Mouse (Mus musculus): ENCODE results near the gene Hdac1.

Gene Hdac1

DNA sequence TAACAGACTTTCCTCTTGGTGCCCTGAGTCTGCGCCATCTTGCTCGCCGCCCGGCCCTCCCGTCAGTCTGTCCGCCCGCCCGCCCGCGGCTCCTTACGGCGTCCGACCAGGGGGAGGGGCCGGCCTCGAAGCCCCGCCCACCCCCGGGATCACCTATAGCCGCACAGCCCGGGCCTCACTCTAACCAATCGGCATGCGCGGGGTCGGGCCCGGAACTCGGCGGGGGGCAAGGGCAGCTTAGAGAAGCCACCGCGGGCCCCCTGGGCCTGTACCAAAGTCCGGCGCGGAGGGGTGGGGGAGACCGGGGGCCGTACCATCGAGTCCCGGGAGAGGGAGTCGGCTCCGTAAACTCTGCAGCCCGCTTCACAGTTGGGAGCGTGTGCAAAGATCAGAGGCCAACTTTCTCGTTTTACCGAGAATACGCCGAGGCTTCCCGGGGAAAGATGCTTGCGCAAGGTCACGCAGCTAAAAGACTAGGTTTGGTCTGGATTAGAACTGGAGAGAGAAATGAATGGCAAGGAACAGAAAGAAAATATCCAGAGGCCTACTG lies at the start of gene Hdac1:
TSS of gene Hdac1 (minus strand) at position 122 of the 550 bp plus-strand sequence.
- DNase-seq (ENCODE audit: low read depth), result peak; percentile 96

DNA sequence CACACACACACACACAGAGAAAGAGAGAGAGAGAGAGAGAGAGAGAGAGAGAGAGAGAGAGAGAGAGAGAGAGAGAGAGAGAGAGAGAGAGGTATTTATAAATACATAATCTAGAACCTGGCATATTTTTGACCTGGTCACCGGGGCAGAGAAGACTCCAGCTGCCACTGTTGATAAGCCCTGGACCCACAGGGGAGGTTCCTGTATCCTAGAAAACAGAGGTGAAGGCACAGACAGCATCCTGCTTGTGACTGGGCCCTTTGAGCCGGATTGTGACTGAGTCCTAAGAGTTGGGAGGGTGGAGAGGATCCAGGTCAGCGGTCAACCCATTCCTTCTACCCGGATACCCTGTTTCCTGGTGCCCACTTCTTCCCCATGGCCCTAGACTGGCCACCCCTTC lies 46.4 kb upstream of the Hdac1 start:
- DNase-seq (ENCODE audit: low read depth), result no peak

GRCm38 (mm10) chr4:129586943-129587342 lies 44.4 kb upstream of the Hdac1 start:
- no peak for DNase-seq (ENCODE audit: low read depth)

GRCm38 (mm10) chr4:129585773-129586172 lies 43.3 kb upstream of the Hdac1 start:
- DNase-seq (ENCODE audit: low read depth), result no peak

DNA sequence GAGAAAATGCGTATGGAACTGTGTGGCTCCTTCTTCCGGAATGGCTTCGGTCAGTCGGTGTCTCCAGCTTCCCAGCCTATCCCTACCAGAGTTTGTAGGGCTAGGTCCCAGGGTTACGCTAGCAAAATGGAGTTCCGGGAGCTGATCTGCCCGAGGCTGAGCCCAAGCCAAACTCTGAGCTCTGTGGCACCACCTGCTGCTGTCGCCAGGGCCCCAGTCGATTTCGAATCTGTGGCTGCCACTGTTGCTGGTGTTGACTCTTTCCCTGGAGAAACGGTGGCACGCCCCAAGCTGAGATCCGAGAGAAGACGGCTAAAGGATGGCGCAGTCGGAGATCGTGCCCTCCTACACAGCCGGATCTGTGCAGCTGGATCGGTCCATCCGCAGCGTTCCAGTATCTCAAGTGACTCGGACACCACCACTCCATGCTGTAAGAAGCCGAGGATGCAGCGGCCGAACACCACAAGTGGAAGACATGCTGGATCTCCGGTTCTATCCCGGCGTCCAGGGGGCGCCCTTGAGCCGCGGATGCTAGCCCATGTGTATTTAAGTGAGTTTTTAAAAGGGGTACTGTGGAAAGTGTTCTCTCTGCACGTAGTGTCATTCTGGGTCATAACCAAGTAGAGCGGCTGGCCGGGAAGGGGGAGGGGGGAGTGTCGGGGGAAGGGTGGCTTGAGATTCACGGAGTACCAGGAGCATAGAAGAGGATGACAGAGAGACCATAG lies 42.5 kb upstream of the Hdac1 start:
- DNase-seq (ENCODE audit: low read depth), result peak; percentile 83

GRCm38 (mm10) chr4:129584370-129584769 lies 41.9 kb upstream of the Hdac1 start:
- no peak for DNase-seq (ENCODE audit: low read depth)

DNA sequence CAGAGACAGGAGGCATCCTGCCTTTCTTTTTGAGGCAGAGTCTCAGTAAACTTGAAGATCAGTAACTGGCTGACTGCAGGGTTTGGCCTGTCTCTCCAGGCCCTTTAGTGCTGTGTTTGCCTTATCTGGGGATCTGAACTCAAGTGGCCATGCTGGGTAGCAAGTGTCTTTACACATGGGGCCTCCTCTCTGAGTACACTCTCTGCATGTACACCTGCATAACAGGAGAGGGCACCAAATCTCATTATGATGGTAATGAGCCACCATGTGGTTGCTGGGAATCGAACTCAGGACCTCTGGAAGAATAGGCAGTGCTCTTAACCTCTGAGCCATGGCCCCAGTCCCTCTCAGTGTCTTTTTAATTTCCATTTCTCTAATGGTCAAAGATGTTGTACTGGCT lies 39.7 kb upstream of the Hdac1 start:
- DNase-seq (ENCODE audit: low read depth), result no peak

- DNase-seq (ENCODE audit: low read depth), result no peak
Measured at GRCm38 (mm10) chr4:129580347-129580746, 37.8 kb upstream of the Hdac1 start.

- DNase-seq (ENCODE audit: low read depth), result no peak
Measured at GRCm38 (mm10) chr4:129578466-129578865, 36.0 kb upstream of the Hdac1 start, which contains the start of gene Fam167b. Fam167b (minus strand) TSS chr4:129578549.

DNA sequence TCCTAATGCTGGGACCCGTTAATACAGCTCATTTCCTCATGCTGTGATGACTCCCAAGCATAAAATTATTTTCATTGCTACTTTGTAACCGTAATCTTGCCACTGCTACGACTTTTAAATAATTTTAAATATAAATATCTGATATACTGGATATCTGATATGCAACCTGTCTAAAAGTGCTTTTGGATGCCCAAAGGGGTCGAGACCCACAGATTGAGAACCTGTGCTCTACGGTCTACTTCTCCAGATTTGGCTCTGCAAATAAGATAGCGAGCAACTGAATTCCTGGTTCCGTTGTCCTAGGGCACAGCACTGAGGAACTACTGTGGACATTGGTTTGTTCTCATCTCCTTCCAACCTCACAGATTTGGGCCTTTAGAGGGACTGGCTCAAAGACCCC lies 35.2 kb upstream of the Hdac1 start:
- DNase-seq (ENCODE audit: low read depth), result no peak

DNA sequence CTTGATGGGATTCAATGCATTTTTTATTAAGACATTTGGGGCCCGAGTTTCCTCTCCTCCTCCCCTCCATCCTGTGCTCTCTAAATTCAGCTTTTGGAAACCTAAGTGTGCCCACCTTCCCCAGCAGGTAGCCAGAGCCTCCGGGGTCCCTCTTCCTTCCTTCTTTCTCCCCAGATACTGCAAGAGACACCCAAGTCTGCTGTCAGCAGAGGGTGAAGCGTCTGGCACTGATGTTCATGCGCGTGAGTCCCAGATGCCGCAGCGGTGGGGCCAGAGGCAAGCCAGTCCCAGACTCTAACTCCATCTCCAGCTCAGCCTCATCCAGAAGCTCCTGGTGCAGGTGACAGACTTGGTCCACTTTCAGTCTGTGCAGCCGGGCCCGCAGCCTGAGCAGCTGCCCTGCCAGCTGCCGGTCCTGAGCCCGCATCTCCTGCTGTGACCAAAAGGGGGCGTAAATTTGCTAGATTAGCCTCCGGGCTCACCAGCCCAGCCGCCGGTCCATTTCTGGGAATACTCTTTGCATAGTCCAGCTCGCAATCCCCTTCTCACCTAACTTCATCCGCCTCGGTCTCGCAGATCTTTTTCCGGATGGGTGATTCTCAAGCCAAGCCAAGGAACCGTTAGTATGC lies 34.5 kb upstream of the Hdac1 start:
- no peak for DNase-seq (ENCODE audit: low read depth)

DNA sequence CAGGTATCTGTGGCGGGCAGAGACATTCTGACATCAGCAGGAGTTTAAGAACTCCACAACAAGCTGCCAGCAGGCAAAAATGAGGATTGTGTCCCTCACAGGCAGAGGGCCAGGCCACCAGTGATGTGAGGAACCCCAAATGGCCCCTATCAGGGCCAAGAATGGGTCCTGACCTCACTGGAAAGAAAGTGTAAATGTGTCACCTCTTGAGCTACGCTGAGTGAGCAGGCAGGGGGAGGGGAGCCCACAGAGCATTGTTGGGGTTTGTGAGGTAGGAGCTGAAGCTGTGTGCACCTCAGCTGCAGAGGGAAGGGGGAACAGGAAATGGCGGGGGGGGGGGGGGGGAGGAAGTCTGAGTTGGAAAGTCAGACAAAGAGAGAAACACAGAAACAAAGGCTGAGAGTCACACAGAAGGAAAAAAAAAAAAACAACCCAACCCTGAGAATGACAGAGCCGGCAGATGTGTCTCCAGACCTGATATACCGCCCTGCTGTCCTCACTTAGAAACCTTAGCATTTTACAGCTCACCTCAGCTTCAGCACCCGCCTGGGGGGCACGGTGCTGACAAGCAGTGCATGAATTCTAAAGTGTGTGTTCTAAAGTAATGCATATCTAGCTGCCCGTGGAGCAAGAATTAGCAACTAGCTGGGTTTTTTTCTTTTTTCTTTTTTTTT lies 32.8 kb upstream of the Hdac1 start:
- no peak for DNase-seq (ENCODE audit: low read depth)

DNA sequence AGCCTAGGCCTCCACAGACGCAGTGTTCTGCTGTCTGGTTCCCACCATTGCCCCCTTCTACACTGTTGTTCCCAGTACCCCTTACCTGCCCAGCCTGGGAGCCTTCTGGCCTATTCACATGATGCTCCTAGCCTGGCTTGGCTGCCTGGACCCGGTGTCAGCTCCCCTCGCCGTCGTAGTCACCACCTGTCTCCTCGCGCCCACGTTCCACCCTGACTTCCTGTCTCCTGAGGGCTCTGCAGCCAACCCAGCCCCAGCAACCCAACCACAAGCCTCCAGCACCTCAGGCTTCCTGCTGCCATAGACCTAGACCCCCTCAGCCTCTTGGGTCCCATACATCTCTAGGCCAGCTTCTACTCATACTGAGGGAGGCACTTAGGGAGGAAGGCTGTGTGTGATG lies 30.9 kb upstream of the Hdac1 start, which contains the start of gene Lck:
TSS of gene Lck (minus strand) at position 212 of the 400 bp plus-strand sequence.
- DNase-seq (ENCODE audit: low read depth), result no peak

- no peak for DNase-seq (ENCODE audit: low read depth)
Measured at GRCm38 (mm10) chr4:129573093-129573370, 30.5 kb upstream of the Hdac1 start.

DNA sequence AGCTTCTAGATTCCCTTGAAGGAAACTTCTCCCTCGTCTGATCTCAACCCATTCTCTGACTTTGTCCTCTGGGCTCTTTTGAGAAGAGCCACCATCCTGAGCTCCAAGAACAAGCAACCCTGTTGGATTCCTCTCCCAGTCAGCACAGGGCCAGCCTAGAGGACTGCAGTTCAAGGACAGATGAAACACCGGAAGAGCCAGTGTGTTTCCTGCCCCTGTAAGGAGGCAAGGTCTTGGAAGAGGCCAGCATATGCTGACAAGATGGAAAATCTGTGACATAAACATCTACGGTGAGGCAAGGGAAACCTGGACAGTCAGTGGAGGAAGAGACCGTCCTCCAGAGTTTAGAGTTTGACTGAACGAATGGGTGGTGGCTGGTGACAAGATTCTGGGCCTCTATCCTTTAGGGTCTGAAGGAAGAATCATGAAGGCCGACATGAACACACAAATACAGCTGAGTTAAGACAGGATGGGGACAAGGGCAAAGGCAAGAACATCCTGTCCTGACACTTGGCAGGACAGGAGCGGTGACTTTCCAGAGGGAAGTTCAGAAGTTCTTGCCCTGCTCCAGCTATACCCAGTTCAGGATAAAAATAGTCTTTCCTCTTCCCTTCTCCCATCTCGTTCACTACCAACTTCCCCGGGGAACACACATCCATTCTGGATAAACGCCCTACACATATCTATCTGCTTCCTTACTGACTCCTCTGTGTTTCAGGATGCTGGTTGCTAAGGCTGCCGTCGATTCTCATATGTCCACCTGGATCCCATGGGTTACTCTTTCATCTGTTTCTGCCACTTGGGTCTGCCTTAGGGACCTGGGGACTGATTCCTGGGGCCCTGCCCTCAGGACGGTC lies 30.0 kb upstream of the Hdac1 start:
- no peak for DNase-seq (ENCODE audit: low read depth)

DNA sequence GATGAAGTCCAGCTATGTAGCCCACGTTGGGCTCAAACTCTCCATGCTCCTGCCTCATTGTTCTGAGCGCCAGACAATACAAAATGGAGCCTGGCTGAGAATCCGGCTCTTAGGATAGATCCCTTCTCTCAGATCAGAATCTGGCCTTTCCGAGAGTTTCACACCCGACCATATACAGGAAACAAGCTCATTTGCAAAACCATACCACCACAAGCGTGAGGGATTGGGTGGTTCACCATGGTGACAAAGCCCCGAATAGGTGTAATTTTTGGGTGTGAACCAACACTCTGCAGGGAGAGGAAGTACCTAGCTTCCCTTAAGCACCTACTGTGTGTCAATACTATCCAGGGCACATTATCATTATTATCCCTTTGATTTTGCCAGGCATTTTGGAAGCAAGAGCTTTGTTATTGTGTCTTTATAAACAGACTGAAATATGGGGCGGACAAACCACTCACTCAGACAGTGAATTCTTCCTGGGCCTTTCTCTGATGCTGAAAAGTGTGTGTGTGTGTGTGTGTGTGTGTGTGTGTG lies 29.1 kb upstream of the Hdac1 start:
- no peak for DNase-seq (ENCODE audit: low read depth)

GRCm38 (mm10) chr4:129570028-129570427 lies 27.5 kb upstream of the Hdac1 start:
- no peak for DNase-seq (ENCODE audit: low read depth)

- DNase-seq (ENCODE audit: low read depth), result no peak
Measured at GRCm38 (mm10) chr4:129568366-129568765, 25.9 kb upstream of the Hdac1 start.

- no peak for DNase-seq (ENCODE audit: low read depth)
Measured at GRCm38 (mm10) chr4:129565139-129565538, 22.6 kb upstream of the Hdac1 start.

- no peak for DNase-seq (ENCODE audit: low read depth)
Measured at GRCm38 (mm10) chr4:129563718-129564117, 21.2 kb upstream of the Hdac1 start.

DNA sequence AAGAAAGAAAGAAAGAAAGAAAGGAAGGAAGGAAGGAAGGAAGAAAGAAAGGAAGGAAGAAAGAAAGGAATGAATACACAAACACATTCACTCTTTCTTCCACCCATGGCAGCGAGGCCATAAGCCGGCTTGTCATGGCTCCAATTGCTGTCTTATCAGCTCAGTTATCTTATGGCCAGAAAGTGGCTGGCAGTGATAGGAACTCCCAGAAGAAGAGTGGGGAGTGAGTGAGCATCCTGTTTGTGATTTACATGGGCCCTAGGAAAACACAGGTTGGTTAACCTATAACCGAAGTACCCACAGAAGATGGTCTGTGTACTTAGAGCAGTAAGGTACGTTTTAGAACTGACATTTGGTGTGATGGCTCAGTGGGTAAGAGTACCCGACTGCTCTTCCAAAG lies 18.7 kb upstream of the Hdac1 start:
- DNase-seq (ENCODE audit: low read depth), result no peak

Data from c-Kit-positive CD71-positive TER-119-negative erythroid progenitor cells, embryonic 14.5 days (primary cell).